Mouse (Mus musculus): ENCODE results near the gene Usp35. TPM values are rescaled to one million over a fixed set of nuclear protein-coding genes. Genes with fewer than 3 reads are reported as not detected.

Gene Usp35
- total and polyA plus RNA-seq, 2 experiments from 2014 or later: 0.30 to 5.6 TPM

DNA sequence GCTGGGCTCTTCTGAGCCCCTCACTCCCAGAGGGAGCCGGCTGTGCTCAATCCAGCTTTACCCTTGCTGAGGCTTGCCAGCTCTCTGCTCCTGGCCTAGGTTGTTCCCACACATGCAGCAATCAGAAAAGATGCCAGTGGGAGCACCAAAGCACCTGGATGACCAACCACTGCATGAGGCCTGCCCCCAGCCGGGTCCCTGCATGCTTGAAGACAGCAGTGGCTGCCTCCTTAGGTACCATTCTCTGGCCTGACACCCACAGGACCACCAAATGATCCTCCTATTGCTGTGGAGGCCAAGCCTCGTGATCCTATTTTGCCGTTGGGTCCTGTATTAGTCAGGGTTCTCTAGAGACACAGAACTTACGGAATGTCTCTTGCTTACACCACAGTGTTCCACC is 19.1 kb upstream of the Usp35 start:
- no peak overlapping the region for H3K4me3 ChIP-seq (ENCODE audit: low read depth, low read length)
- no peak overlapping the region for H3K9ac ChIP-seq (replicated peaks; ENCODE audit: low read depth, low read length)
- TF ChIP-seq CTCF (IDR thresholded peaks at IDR 0.05; ENCODE audit: low read depth) (no peak), EP300 (IDR thresholded peaks at IDR 0.05; ENCODE audit: low read depth) (no peak)
- no peaks in the 10 kb centered on the region for H3K27me3 ChIP-seq (ENCODE audit: control insufficient read depth, insufficient read depth, low read length)
- no peak overlapping the region for H3K27ac ChIP-seq (ENCODE audit: low read depth)
- H3K4me1 ChIP-seq (ENCODE audit: control insufficient read depth, insufficient read depth): no peaks in the 10 kb centered on the region; the same call in 1 of the 2 replicates
- no peaks in the 10 kb centered on the region for H3K9me3 ChIP-seq (replicated peaks; ENCODE audit: control insufficient read depth, low read length)
- 88% methylated on average over 5 of the region's 5 CpGs for WGBS
- H3K4me2 ChIP-seq (ENCODE audit: low read depth, low read length): no peak overlapping the region
- no peak for ATAC-seq (ENCODE audit: insufficient read depth, low read depth)
- H3K36me3 ChIP-seq (replicated peaks; ENCODE audit: control insufficient read depth, insufficient read depth, low read length): peaks cover 8% of the 10 kb centered on the region; the same call in 1 of the 2 replicates
- DNase-seq (ENCODE audit: low spot score): no peak

DNA sequence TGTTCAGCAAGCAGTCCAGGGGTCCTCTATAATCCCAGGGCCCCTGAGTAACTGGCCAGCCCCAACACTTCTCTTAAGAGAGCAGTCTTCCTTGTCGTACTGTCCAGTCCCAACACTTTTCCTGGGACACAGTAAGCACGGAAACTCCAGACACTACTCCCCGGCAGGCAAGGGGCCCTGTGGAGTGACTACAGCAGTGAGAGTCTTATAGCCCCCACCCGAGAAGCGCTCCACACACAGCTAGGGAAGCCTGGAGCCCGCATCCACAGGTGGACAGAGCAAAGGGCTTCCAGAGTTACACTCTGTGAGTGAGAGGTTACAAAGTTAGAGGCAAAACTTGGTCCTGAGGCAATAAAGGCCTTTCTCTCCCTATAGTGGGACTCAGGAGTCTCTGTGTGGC is 17.6 kb upstream of the Usp35 start:
- ATAC-seq (ENCODE audit: insufficient read depth, low read depth) (no peak), DNase-seq (ENCODE audit: low spot score) (no peak)
- 90% methylated on average over 6 of the region's 6 CpGs for WGBS
- TF ChIP-seq CTCF (IDR thresholded peaks at IDR 0.05; ENCODE audit: low read depth): no peak
- TF ChIP-seq EP300 (IDR thresholded peaks at IDR 0.05; ENCODE audit: low read depth): no peak
- Histone ChIP-seq H3K9ac (replicated peaks; ENCODE audit: low read depth, low read length) (no peak overlapping the region), H3K4me2 (ENCODE audit: low read depth, low read length) (no peak overlapping the region), H3K4me1 (ENCODE audit: control insufficient read depth, insufficient read depth) (no peaks in the 10 kb centered on the region), H3K36me3 (replicated peaks; ENCODE audit: control insufficient read depth, insufficient read depth, low read length) (peaks cover 8% of the 10 kb centered on the region; the same call in 1 of the 2 replicates), H3K27ac (ENCODE audit: low read depth) (no peak overlapping the region), H3K4me3 (ENCODE audit: low read depth, low read length) (no peak overlapping the region), H3K9me3 (replicated peaks; ENCODE audit: control insufficient read depth, low read length) (no peaks in the 10 kb centered on the region), H3K27me3 (ENCODE audit: control insufficient read depth, insufficient read depth, low read length) (no peaks in the 10 kb centered on the region)

DNA sequence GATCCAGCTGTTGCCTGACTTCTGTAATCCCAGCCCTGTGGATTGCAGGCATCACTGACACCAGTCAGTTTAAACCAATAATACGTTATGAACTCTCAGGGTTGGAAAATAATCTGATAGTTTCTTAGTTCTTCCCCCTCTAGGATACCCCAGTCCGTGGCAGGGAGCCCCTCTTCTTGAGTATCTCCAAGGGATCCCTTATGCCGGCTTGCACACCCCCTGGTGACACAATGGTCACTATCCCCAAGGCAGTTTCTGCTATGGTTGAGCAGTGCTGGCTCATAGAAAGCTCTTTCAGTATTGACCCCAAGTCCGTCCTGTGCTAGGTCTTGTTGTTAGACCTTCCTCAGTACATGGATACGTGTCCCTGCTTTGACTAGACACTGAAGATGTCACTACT is 17.0 kb upstream of the Usp35 start:
- Histone ChIP-seq H3K4me3 (ENCODE audit: low read depth, low read length) (no peak overlapping the region), H3K27me3 (ENCODE audit: control insufficient read depth, insufficient read depth, low read length) (no peaks in the 10 kb centered on the region), H3K36me3 (replicated peaks; ENCODE audit: control insufficient read depth, insufficient read depth, low read length) (peaks cover 8% of the 10 kb centered on the region; the same call in 1 of the 2 replicates), H3K4me2 (ENCODE audit: low read depth, low read length) (no peak overlapping the region), H3K4me1 (ENCODE audit: control insufficient read depth, insufficient read depth) (no peaks in the 10 kb centered on the region), H3K27ac (ENCODE audit: low read depth) (no peak overlapping the region), H3K9ac (replicated peaks; ENCODE audit: low read depth, low read length) (no peak overlapping the region), H3K9me3 (replicated peaks; ENCODE audit: control insufficient read depth, low read length) (no peaks in the 10 kb centered on the region)
- ATAC-seq (ENCODE audit: insufficient read depth, low read depth) (no peak), DNase-seq (ENCODE audit: low spot score) (no peak)
- TF ChIP-seq EP300 (IDR thresholded peaks at IDR 0.05; ENCODE audit: low read depth): no peak
- no peak for TF ChIP-seq CTCF (IDR thresholded peaks at IDR 0.05; ENCODE audit: low read depth)
- 79% methylated on average over 5 of the region's 5 CpGs for WGBS

DNA sequence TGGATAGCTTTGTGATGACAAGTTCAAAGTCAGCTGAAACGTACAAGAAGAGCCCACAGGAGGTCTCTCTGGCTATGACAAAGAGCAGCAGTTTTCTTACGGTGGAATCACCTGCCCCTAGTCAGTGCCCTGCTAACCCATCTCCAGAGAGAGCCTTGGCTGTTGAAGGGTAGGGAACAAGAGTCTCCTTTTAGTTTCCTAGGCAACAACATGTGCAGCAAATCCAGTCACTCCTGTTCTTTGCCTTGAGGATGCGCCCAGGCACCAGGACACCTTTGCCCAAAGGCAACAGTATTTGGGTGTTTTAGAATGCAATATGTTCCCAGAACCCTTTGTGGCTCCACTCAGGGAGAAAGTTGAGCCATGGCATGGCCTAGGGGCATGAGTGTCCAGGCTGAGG is 16.5 kb upstream of the Usp35 start:
- WGBS: 83% methylated on average over 3 of the region's 3 CpGs
- ATAC-seq (ENCODE audit: insufficient read depth, low read depth) (no peak), DNase-seq (ENCODE audit: low spot score) (no peak)
- Histone ChIP-seq H3K27ac (ENCODE audit: low read depth) (no peak overlapping the region), H3K9ac (replicated peaks; ENCODE audit: low read depth, low read length) (no peak overlapping the region), H3K4me2 (ENCODE audit: low read depth, low read length) (no peak overlapping the region), H3K4me3 (ENCODE audit: low read depth, low read length) (no peak overlapping the region), H3K36me3 (replicated peaks; ENCODE audit: control insufficient read depth, insufficient read depth, low read length) (peaks cover 8% of the 10 kb centered on the region; the same call in 1 of the 2 replicates), H3K4me1 (ENCODE audit: control insufficient read depth, insufficient read depth) (no peaks in the 10 kb centered on the region), H3K9me3 (replicated peaks; ENCODE audit: control insufficient read depth, low read length) (no peaks in the 10 kb centered on the region), H3K27me3 (ENCODE audit: control insufficient read depth, insufficient read depth, low read length) (no peaks in the 10 kb centered on the region)
- TF ChIP-seq CTCF (IDR thresholded peaks at IDR 0.05; ENCODE audit: low read depth) (no peak), EP300 (IDR thresholded peaks at IDR 0.05; ENCODE audit: low read depth) (no peak)

DNA sequence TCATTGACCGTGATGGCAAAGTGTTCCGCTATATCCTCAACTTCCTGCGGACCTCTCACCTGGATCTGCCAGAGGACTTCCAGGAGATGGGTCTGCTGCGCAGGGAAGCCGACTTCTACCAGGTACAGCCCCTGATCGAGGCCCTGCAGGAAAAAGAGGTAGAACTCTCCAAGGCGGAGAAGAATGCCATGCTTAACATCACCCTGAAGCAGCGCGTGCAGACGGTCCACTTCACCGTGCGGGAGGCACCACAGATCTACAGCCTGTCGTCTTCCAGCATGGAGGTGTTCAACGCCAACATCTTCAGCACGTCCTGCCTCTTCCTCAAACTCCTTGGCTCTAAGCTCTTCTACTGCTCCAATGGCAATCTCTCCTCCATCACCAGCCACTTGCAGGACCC is 15.6 kb upstream of the Usp35 start:
- Histone ChIP-seq H3K9me3 (replicated peaks; ENCODE audit: control insufficient read depth, low read length) (no peaks in the 10 kb centered on the region), H3K4me1 (ENCODE audit: control insufficient read depth, insufficient read depth) (no peaks in the 10 kb centered on the region), H3K4me2 (ENCODE audit: low read depth, low read length) (no peak overlapping the region), H3K36me3 (replicated peaks; ENCODE audit: control insufficient read depth, insufficient read depth, low read length) (peaks cover 8% of the 10 kb centered on the region; the same call in 1 of the 2 replicates), H3K27ac (ENCODE audit: low read depth) (no peak overlapping the region), H3K27me3 (ENCODE audit: control insufficient read depth, insufficient read depth, low read length) (no peaks in the 10 kb centered on the region), H3K4me3 (ENCODE audit: low read depth, low read length) (no peak overlapping the region), H3K9ac (replicated peaks; ENCODE audit: low read depth, low read length) (no peak overlapping the region)
- TF ChIP-seq CTCF (IDR thresholded peaks at IDR 0.05; ENCODE audit: low read depth) (no peak), EP300 (IDR thresholded peaks at IDR 0.05; ENCODE audit: low read depth) (no peak)
- 93% methylated on average over 15 of the region's 15 CpGs for WGBS
- DNase-seq (ENCODE audit: low spot score): no peak
- ATAC-seq (ENCODE audit: insufficient read depth, low read depth): no peak

DNA sequence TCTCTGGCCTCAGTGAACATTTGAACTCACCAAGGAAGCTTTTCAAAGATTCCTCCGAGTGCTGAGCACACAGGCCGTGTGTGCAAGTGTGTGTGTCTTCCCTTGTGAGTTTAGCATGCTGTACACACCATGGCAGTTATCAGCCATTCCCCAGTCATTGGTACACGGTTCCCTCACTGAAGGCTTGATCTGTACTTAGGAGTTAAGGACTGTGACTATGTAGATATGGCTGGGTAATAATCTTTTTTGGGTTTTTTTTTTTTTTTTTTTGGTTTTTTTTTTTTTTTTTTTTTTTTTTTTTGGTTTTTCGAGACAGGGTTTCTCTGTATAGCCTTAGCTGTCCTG is 15.0 kb upstream of the Usp35 start:
- Histone ChIP-seq H3K27ac (ENCODE audit: low read depth) (no peak overlapping the region), H3K36me3 (replicated peaks; ENCODE audit: control insufficient read depth, insufficient read depth, low read length) (peaks cover 8% of the 10 kb centered on the region; the same call in 1 of the 2 replicates), H3K27me3 (ENCODE audit: control insufficient read depth, insufficient read depth, low read length) (no peaks in the 10 kb centered on the region), H3K9me3 (replicated peaks; ENCODE audit: control insufficient read depth, low read length) (no peaks in the 10 kb centered on the region), H3K4me2 (ENCODE audit: low read depth, low read length) (no peak overlapping the region), H3K9ac (replicated peaks; ENCODE audit: low read depth, low read length) (no peak overlapping the region), H3K4me1 (ENCODE audit: control insufficient read depth, insufficient read depth) (no peaks in the 10 kb centered on the region), H3K4me3 (ENCODE audit: low read depth, low read length) (no peak overlapping the region)
- ATAC-seq (ENCODE audit: insufficient read depth, low read depth): no peak
- WGBS: 72% methylated on average over 3 of the region's 4 CpGs
- no peak for DNase-seq (ENCODE audit: low spot score)
- TF ChIP-seq CTCF (IDR thresholded peaks at IDR 0.05; ENCODE audit: low read depth): no peak
- no peak for TF ChIP-seq EP300 (IDR thresholded peaks at IDR 0.05; ENCODE audit: low read depth)

Data from heart, postnatal 0 days (tissue).